Mouse (Mus musculus) heart, postnatal 14 days (tissue): ENCODE data around the gene Eif2s2. TPM values are rescaled to one million over a fixed set of nuclear protein-coding genes. Genes with fewer than 3 reads are reported as not detected.
"Not testable (repeated sequence)": the region's sequence is repeated elsewhere in the genome, so short reads cannot be mapped to it uniquely, and the experiment has no call there.

Source experiments
- DNase-seq, 2 experiments: peaks; one replicate each; pipeline ENCODE4 v3.0.0; 2021 to 2022
- intact Hi-C: fragments of 180-260 bp; cut with DNase I; formaldehyde crosslinking; loops from one replicate; pipeline ENCODE4 v1.15.1; 2025
- total RNA-seq, 2 experiments: library from RNA; stranded (reverse); gene quantifications; 2 replicates each; pipeline ENCODE4 v1.2.3; 2021

Eif2s2 gene
- total RNA-seq, 2 experiments from 2014 or later, result 51.6 to 54.7 TPM

DNA sequence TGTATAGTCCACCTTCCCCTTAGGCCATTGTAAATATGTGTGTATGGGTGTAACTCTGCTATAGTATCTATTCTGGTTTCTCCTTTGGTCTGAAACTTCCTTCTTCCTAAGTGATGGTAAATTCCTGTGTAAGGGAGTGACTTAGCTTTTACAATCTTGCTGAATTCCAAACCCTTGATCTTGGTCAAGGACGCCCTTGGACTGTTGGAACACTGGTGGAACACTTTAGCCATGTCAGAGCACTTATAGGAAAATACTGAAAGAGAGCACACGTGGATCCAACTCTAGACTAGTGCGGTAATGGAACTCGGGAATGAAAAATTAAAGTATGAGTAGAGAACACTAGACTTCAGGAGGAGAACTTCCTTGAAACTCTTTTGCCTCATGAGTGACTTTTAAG is 6.7 kb upstream of the Eif2s2 start:
- DNase-seq, intact Hi-C loops: not testable (repeated sequence)

DNA sequence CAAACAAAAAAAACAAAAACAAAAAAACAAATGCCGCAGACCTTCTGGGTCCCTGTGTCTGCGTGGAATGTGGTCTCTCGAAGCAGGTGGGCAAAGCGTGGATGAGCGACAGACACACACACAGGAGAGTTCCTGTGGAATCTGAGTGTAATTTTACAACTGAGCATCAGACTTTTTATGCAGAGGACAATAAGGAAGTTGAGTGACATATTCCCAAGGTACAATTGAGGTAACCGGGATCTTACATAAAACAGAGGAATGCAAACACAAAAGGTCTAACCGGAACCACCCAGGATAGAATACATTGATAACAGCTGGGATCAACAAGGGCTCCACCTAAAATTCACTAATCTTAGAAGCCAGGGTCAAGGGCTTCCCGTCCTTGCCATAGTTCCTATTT is 6.3 kb upstream of the Eif2s2 start:
- intact Hi-C loops, DNase-seq: not testable (repeated sequence)

DNA sequence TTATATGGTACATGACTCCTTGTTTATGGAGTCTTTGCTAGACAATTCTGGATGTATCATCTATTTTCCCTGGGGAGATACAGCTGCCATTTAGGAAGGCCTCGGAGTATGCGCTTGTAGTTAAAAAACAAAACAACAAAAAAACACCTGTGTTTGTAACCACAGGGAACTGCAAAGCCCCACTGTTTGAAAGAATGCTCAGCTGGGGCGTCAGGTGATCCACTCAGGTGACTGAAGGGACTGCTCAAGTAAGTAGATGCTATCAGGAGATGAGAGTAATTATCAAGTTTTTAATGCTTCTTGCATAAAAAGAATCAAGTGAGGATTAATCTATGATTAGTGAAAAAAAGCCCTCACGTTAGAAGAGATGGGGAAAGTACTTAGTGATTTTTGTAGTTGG is 813 bp upstream of the Eif2s2 start:
- intact Hi-C loops, result loop anchor here (5.0 kb wide), 1 partner anchor 91 kb away; no protein-coding TSS in a partner anchor
- DNase-seq, result no peak

DNA sequence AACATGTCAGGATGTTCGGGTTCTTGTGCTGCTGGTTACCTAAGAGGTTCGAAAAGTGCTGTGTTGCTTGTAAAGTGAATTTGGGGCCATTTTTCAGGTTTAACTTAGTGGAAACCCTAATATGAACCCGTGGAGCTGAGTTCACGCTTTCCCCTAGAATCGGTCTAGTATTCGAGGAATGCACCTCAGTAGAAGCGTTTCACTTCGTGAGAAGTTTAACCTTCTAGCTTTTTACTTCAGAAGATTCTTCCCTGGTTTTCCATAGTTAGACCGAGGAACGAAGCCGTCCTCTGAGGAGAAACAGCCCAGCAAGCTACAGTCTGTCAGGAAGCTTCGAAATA is 280 bp upstream of the Eif2s2 start:
- intact Hi-C loops, result loop anchor here (5.0 kb wide), 1 partner anchor 91 kb away; no protein-coding TSS in a partner anchor
- no peak for DNase-seq

DNA sequence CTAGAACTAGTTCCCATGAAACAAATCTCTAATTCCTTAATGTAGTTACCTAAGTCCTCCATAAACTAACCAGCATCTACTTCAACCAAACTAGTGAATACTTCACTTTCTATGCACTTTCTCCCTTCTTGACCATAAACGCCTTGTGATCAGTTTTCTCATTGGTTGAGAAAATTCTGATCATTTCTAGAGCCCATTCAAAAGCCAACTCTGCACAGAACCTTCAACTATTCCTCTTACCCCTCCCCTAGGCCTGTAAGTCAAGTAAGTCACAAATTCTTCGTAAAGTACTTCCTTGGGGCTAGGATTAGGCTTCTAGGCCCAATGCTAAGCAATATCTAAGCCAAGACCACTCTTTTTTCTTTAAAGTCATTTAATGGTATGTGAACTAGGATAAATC is 1.1 kb downstream of the Eif2s2 start:
- DNase-seq, result no peak
- intact Hi-C loops, result loop anchor here (5.0 kb wide), 1 partner anchor 89 kb away; no protein-coding TSS in a partner anchor

DNA sequence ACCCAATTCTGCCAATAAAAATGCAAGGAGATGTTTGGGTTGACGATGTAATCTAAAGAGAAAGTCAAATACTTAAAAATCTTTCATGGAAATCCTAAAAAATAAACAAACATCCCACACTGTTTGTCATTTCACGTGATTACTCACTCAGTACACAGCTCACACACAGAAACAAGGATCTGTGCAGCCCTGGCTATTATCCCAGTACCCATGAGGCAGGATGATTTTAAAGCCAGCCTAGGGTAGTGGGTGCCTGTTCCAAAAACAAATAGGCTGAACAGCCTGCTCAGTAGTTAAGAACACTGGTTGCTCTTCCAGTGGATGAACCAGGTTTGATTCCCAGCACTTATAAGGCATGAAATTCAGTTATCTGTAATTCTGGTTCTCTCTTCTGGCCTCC is 16.1 kb downstream of the Eif2s2 start:
- intact Hi-C loops, result no loop called here
- no peak for DNase-seq

DNA sequence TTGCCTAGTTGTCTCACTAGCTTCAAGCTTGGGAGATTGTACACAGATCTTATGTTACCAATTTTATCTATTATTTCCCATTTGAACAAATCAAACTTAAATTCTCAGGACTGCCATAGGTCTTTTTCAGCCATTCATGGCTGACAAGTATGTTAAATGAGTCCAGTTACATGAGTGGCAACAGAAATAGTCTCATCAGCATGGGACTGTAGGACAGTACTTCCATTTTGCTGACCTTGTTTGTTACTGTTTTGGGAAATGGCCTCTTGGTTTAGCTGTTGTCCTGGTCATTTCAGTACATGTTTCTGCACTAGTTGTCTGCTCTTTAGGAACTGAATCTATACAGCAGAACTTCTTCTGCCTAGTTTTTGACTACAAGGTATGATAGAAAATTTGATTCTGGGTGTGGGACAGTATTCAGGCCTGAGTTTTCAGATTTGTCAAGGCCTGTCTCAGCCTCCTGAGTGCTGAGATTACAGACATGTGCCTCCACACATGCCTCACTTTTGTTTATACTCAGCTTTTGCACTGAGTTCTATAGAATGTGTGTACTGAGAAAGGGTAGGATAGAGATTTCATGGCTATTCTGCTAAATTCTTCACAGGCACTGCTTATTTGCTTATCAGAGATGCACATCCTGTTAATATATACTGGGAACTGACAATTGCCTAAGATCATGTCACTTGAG is 22.6 kb downstream of the Eif2s2 start:
- no peak for DNase-seq
- intact Hi-C loops, result no loop called here

DNA sequence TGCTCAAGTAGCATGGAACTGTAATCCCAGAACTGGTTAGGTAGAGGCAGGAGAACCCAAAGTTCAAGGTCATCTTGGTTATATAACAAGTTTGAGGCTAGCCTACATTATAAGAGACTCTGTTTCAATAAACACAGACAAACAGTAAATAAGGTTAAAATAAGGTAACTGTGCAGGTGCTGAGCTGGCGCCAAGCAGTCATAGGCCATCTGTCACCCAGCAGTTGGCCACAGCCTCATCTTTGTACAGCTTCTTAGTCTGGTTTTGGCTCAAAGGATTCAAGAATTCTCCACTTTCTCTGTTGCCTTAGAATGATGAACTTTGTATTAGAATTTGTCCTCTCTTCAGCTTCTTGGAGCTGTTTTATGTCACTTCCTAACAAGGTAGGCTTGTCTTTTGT is 24.6 kb downstream of the Eif2s2 start:
- intact Hi-C loops, result no loop called here
- no peak for DNase-seq

DNA sequence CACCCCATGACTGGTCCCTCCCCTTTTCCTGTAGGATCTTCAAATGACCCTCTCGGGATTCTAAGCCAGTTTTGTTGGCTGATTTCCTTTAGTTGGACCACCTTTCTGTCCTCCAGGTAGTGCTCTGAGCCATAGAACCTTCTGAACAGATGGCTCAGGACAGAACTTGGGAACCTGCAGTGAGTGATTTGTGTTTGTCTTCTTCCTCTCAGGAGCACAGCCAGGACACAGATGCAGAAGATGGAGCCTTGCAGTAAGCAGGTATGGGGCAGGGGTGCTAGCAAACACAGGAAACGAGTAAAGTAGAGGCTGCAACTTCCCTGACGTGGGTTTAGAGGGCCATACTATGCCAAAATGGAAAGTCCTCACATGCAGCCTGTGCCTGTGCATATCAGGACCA is 27.0 kb downstream of the Eif2s2 start:
- DNase-seq, result no peak
- intact Hi-C loops, result no loop called here

DNA sequence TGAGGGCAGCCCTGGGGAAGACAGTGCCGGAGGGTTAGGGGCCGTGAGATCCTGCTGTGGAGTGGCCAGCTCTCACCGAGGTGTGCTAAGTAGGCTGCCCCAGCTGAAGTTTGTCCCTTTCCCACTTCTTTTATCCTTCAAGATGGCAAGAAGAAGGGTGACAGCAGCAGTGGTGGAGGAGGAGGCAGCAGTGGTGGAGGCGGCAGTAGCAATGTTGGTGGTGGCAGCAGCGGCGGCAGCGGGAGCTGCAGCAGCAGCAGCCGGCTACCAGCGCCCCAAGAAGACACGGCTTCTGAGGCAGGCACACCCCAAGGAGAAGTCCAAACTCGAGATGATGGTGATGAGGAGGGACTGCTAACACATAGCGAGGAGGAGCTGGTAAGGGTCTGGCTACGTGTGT is 29.1 kb downstream of the Eif2s2 start:
- intact Hi-C loops, result no loop called here
- DNase-seq, result no peak

DNA sequence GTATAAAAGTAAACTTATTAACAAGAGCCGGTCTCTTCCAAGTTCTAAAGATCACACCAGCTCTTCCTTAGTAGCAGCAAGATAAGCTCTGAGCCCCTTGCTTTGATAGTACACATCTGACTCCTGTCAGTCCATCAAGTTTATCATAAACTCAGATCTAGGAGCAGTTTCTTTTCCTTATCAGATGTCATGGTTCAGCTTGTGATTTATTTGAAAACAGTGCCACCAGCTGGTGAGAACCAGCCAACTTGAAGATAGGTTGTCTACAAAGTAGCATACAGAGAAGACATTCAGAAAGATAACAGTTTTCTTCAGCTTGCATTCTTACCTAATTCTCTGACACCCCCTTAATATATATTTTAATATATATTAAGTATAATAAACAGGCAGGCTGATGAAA is 37.4 kb downstream of the Eif2s2 start:
- DNase-seq, result peak; percentile 47 to 67
- intact Hi-C loops, result loop anchor here (1.0 kb wide), 1 partner anchor 143 kb away; no protein-coding TSS in a partner anchor

DNA sequence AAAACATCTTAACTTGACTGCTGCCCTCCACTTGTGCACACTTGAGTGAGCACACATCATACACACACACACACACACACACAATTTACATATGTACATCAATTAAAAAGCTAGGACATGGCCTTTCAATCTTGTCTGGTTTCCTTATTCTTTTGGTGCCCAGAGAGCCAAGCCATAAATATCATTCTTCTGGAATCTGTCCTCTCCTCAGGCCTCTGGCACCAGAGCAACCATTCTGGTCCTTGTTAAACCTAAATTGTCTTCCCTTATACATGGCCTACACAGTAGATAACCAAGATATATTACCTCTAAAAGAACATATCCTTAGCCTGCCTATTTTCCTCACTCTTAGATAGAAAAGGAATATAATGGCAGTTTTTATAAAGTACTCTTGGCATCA is 44.6 kb downstream of the Eif2s2 start:
- DNase-seq, result no peak
- intact Hi-C loops, result no loop called here

DNA sequence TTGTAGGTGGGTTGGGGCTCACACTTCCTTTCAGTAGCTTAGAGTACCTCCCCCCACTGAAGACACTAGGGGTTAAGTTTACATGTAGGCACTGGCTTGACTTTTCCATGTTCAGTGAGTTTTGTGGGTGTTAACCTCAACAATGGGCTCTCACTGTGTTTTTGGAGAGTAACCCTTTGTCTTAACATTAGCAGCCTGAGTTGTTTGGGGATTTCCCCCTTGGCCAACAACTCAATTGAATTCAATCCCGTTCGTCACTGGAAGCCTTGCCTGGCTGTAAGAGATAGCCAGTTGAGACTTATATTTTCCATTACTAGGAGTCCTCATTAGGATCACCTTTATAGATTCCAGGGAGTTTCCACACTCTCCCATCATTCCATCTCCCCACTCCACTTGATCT is 56.2 kb downstream of the Eif2s2 start:
- no peak for DNase-seq
- intact Hi-C loops, result no loop called here

DNA sequence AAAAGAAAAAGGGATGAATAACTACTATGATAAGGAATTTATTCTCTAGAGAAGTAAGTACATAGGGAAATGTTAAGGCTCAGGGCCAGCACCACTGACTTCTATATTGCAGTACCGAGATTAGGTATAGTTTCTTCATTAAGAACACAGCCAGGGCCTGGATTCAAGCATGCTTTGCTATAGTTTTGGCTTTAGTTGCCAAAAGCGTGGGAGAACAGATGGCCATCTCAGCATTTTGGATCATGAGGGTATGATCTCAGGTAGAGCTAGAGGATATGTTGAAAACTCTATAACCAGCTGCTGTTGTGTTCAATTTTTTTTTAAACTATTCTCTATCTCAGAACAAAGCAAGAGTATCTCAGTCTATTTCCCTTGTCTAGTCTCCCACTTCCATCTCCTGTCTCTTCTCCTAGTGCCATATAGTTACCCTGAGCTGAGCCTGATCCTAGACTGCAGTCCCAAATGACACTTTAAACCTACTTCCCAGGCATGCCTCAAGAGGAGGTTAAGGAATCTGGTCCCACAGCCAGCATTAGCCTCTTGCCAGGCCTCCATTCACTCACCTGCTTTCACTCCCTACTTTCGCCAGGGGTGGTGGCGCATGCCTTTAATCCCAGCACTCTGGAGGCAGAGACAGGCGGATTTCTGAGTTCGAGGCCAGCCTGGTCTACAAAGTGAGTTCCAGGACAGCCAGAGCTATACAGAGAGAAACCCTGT is 58.4 kb downstream of the Eif2s2 start:
- intact Hi-C loops, result no loop called here
- no peak for DNase-seq

DNA sequence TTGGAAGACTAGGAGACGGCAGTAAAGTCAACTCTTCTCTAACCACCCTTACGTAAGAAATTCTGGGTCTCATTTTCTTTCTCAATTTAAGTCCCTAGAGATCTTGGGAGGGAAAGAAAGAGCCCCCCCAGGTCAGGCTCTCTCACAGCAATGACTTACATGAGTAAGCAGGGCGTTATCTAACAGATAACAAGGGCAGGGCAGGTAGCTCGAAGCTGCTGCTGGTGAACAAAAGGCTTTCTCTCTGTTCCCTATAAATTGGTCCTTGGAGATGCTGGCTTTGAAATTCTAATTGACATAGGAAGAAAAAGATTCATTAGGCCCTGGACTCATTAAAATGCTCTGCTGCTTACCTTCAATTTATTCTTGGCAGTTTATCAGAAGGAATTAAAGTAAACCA is 60.3 kb downstream of the Eif2s2 start:
- intact Hi-C loops, result no loop called here
- no peak for DNase-seq

DNA sequence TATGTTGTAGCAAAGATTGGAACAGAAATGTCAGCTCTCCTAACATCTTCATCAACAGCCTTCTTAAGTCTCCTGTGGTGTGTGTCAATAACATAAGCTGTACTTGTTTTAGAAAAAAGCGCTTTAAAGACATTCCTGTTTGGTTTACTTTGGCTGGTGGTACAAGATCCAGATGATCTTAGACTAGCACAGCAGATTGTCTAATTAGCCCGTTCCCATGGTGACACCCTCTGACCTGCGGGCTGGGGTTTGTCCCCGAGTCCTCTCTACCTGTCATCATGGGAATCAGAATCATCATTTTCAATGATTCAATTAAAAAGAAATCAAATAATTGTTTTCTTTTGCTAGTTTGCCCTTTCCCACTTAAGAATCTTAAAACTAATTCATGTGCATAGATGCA is 65.2 kb downstream of the Eif2s2 start:
- intact Hi-C loops, result no loop called here

DNA sequence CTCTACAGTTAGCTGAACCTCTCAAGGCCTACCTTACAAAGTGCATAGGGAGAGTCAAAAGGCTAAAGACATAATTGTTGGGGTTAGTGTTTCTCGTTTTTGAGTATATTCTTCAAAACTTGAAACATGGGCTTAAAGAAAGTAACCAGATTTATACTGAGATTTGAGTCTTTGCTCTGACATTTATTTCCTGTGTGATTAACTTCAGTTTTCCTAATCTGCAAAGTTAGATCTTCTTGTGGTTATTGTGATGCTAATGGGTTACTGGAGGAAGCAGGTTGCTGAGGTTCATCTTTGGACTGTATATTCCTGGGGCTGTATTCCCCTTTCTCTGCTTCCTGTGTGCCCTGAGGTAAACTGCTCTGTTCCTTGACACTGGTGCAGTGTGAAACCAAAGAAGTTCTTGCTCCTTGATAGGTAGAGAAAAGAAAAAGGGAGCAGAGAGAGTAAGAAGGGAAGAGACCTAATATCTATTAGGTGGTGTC is 66.6 kb downstream of the Eif2s2 start:
- intact Hi-C loops, result no loop called here
- no peak for DNase-seq

More for the DNA sequence above, 65.2 kb downstream of the Eif2s2 start:
- DNase-seq, result no peak

Other genes with a start within 250 kb of the Eif2s2 start
- gene Chmp4b, start 241.2 kb downstream of the Eif2s2 start, total RNA-seq, result 100 to 1,000 TPM; 105 to 112 TPM
- gene Gm14214, start 122.9 kb downstream of the Eif2s2 start, total RNA-seq, result not detected
- 100 to 1,000 TPM; 119 to 131 TPM for gene Raly, start 101.8 kb downstream of the Eif2s2 start, total RNA-seq
- gene a, start 101.5 kb downstream of the Eif2s2 start, total RNA-seq, result not detected
- under 1 TPM; 0.12 to 0.24 TPM for gene Gm14226, start 125.3 kb upstream of the Eif2s2 start, total RNA-seq
- gene Ahcy, start 181.6 kb upstream of the Eif2s2 start, total RNA-seq, result 10 to 100 TPM in 1 of 2 experiments, 1 to 10 TPM in 1; 8.8 to 11.3 TPM
- gene Itch, start 240.6 kb upstream of the Eif2s2 start, total RNA-seq, result 10 to 100 TPM; 36.4 to 38.0 TPM